Mouse (Mus musculus) ovary, postnatal 14 days (tissue): ENCODE measurements at regions not wholly inside any gene's neighbourhood (a gene's known extent, or its start where the extent isn't known, plus 50 kb on each side); places are given as distances from the start of the nearest gene placed in this dataset.

Experiments used
- DNase-seq: peaks from one replicate; pipeline ENCODE4 v3.0.0; 2022; ENCODE audit warnings: low spot score

GRCm38 (mm10) chr12:109891206-109891605, 291.1 kb upstream of the Rtl1 start:
- no peak for DNase-seq

GRCm38 (mm10) chr12:109892834-109893233, 292.7 kb upstream of the Rtl1 start:
- DNase-seq, result no peak

- no peak for DNase-seq
These were observed 293.5 kb upstream of the Rtl1 start for GRCm38 (mm10) chr12:109893657-109894056.

- DNase-seq, result no peak
These were observed 295.3 kb upstream of the Rtl1 start for GRCm38 (mm10) chr12:109895389-109895788.

- no peak for DNase-seq
These were observed 296.3 kb upstream of the Rtl1 start for GRCm38 (mm10) chr12:109896397-109896796.

- DNase-seq, result no peak
These were observed 296.8 kb upstream of the Rtl1 start for GRCm38 (mm10) chr12:109896906-109897305.

- DNase-seq, result no peak
These were observed 297.8 kb upstream of the Rtl1 start for GRCm38 (mm10) chr12:109897861-109898385.

GRCm38 (mm10) chr12:109899420-109899819, 299.3 kb upstream of the Rtl1 start:
- DNase-seq, result no peak

GRCm38 (mm10) chr12:109910966-109911495, 310.9 kb upstream of the Rtl1 start:
- DNase-seq, result no peak

GRCm38 (mm10) chr12:109911506-109911905, 311.4 kb upstream of the Rtl1 start:
- DNase-seq, result no peak

- DNase-seq, result no peak
These were observed 317.6 kb upstream of the Rtl1 start for GRCm38 (mm10) chr12:109917761-109918160.

GRCm38 (mm10) chr12:109918901-109919300, 318.8 kb upstream of the Rtl1 start:
- no peak for DNase-seq

GRCm38 (mm10) chr12:109922111-109922510, 322.0 kb upstream of the Rtl1 start:
- no peak for DNase-seq

GRCm38 (mm10) chr12:109925866-109926265, 325.7 kb upstream of the Rtl1 start:
- DNase-seq, result no peak

GRCm38 (mm10) chr12:109926643-109927042, 326.5 kb upstream of the Rtl1 start:
- no peak for DNase-seq

- DNase-seq, result no peak
These were observed 332.7 kb upstream of the Dio3 start for GRCm38 (mm10) chr12:109946179-109946578.

GRCm38 (mm10) chr12:109946936-109947335, 331.9 kb upstream of the Dio3 start:
- DNase-seq, result no peak

- no peak for DNase-seq
These were observed 330.9 kb upstream of the Dio3 start for GRCm38 (mm10) chr12:109947886-109948433.

GRCm38 (mm10) chr12:109948434-109948984, 330.4 kb upstream of the Dio3 start:
- DNase-seq, result no peak

GRCm38 (mm10) chr12:109949231-109949965, 329.5 kb upstream of the Dio3 start:
- no peak for DNase-seq

- no peak for DNase-seq
These were observed 328.2 kb upstream of the Dio3 start for GRCm38 (mm10) chr12:109950632-109951031.

GRCm38 (mm10) chr12:109951473-109951872, 327.4 kb upstream of the Dio3 start:
- no peak for DNase-seq

- DNase-seq, result no peak
These were observed 326.9 kb upstream of the Dio3 start for GRCm38 (mm10) chr12:109951884-109952456.
